Mouse (Mus musculus) heart, adult 9 months (tissue): ENCODE results near the gene Rasa1.
A peak's percentile ranks its signal among the peaks of the same experiment; 100 is the strongest.

Experiments used
- DNase-seq, 2 experiments: peaks; one replicate each; pipeline ENCODE4 v3.0.0; 2022; ENCODE audit warnings: low spot score in 2 of 2

The Rasa1 gene

GRCm38 (mm10) chr13:85288843-85289713, at the start of gene Rasa1:
Gene Rasa1 (minus strand): TSS chr13:85289130.
- peak; percentile 95 to 96 for DNase-seq

- no peak for DNase-seq
These were observed 22.6 kb upstream of the Rasa1 start for GRCm38 (mm10) chr13:85311547-85311946.

GRCm38 (mm10) chr13:85310968-85311367, 22.0 kb upstream of the Rasa1 start:
- DNase-seq = no peak

DNA sequence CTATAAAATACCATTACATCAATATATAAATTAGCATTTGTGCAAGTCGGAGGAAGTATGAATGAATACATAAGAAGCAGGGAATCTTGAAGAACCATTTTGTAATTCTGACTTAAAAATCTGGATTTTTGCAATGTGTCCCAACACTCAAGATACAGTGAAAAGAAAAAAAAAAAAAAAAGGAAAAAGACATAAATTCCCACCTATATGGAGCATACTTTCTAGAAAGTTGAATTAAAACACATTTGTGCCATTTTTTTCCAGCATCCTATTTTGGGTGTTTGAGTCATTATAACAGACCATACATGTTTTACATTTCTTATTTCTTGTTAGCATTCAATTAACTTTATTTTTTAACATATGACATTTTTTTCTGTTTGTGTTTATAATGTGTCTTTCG, 21.6 kb upstream of the Rasa1 start:
- no peak for DNase-seq

GRCm38 (mm10) chr13:85306039-85306438, 17.1 kb upstream of the Rasa1 start:
- no peak for DNase-seq

GRCm38 (mm10) chr13:85290651-85291050, 1.7 kb upstream of the Rasa1 start:
- no peak for DNase-seq

- peak in 1 of 2 experiments; percentile 26 for DNase-seq
These were observed 422 bp downstream of the Rasa1 start for GRCm38 (mm10) chr13:85288574-85288842.

DNA sequence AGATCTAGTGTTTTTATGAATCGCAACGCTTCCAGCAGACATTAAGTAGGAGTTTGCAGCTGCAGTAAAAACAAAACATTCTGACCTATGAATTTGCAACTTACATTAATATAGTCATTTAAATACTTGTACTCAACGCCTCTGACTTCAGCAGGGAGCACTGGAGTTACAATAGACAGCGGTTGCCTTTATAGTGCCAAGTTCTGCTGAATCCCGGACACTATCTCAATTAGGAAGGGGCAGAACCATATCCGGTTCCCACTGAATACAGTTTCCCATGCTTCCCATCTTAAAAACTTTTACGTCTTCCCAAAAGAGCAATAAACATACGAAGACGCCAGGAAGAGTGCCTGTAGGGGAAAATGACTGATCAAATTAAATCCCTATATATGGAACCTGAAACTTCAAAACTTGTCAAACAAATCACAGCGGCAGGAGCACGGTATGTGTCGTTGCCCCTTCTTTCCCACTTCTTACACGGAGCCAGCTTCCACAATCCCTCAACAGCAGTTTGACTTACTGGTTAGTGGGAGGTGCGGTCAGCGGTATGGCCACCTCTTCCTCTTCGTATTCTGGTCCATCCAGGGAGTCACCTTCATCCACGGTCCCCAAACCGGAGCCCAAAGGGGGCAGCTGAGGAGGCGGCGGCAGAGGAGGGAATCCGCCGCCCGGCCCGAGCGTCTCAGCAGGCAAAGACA, 905 bp downstream of the Rasa1 start:
- peak; percentile 29 to 50 for DNase-seq

DNA sequence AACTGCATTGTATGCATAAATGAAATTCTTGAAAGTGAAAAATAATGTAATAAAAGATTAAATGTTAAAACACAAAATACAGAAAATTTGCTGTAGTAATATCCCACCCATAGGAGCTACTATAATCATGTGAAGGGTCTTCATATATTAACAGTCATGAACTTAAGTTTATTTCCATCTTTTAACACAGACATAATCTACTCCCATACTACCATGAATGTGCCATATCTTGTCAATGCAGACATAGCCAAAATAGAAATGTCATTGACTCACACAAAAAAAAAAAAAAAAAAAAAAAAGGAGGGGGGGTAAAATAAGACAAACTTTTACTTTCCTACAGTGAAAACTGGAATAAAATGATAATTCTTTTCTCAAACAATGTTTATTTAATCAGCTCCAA, 6.3 kb downstream of the Rasa1 start:
- DNase-seq = no peak

DNA sequence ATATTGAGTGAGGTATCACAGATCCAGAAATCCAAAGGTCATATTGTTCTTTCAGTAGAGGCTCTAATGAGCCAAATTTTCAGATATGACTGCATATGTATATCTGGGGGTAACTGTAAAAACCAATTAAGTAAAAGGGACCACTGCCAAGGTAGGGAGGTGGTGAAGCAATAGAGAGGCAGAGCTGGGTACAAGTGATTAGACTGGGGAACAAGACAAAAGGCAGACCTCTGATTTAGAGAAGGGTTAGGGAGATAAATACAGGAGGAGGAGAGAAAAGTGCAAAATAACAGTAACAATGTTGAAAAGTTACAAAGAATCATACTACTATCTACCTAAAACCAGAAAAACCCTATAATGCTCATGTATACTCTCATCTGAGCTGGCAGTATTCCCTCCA, 10.0 kb downstream of the Rasa1 start:
- no peak for DNase-seq

GRCm38 (mm10) chr13:85274572-85274971, 14.4 kb downstream of the Rasa1 start:
- no peak for DNase-seq

- DNase-seq = no peak
These were observed 15.1 kb downstream of the Rasa1 start for GRCm38 (mm10) chr13:85273788-85274187.

- no peak for DNase-seq
These were observed 50.2 kb downstream of the Rasa1 start for GRCm38 (mm10) chr13:85238760-85239159.

GRCm38 (mm10) chr13:85218656-85219055, 70.3 kb downstream of the Rasa1 start:
- DNase-seq = no peak

- no peak for DNase-seq
These were observed 78.6 kb downstream of the Rasa1 start for GRCm38 (mm10) chr13:85210353-85210752.

- no peak for DNase-seq
These were observed 80.3 kb downstream of the Rasa1 start for GRCm38 (mm10) chr13:85208656-85209055.

DNA sequence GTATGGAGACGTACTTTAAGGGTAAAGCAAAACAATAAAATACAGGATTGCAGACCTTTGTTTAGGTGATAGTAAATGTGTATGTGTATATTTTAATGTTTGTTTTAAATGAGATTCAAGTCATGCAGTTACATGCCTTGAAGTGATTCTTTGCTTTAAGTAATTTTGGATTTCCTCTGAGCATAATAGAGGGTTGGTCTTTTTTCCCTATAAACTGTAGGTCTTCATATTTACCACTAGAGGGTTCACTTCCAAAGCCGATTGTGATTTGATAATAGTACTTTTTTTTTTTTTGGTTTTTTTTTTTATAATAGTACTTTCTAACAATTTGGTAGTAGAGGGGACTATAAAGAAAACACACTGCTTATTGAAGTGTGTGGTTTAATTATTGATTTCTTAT, 81.4 kb downstream of the Rasa1 start:
- no peak for DNase-seq

- peak in 1 of 2 experiments; percentile 7 for DNase-seq
These were observed 97.7 kb downstream of the Rasa1 start for GRCm38 (mm10) chr13:85191253-85191652.

DNA sequence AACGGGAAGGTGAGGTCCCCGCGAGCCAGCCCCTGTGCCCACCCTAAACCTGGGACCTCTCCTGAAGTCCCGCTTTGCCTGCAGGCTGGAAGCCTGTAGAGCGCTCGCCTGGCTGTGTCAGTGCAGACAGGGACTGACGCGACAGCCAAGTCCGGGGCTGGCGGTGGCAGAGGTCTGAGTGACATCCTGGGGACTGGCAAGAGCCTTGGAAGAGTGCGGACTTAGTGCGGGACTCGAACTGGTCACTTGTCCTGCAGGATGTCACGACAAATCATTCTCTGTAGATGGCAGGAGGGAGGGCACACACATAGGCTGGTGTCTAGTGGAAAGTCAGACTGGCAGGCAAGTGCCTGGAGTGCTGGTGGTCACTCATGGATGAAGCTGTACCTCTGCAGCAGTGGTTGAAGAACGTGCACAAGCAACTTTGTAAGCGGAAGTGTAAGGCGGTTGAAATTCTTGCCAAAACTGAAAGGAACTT, 99.2 kb downstream of the Rasa1 start:
- DNase-seq = no peak

GRCm38 (mm10) chr13:85188903-85189643, 99.9 kb downstream of the Rasa1 start, which contains the start of gene Ccnh:
Gene Ccnh (plus strand): TSS chr13:85189408.
- DNase-seq = peak; percentile 92
